Mouse (Mus musculus) mouse embryonic stem cell (cell line): ENCODE measurements around the gene Smarcd3.

ENCODE experiments used
- in situ Hi-C, 2 experiments: fragments of 300-500 bp; cut with MboI; formaldehyde crosslinking; loops; 1 replicate in 1 of 2; 3 replicates in 1 of 2; pipeline ENCODE4 v1.14.3; 2019 to 2020; ENCODE audit warnings: low sequenced_read_pairs in 2 of 2, low pct_unique_long_range_greater_than_20kb in 1 of 2, mixed read lengths in 1 of 2; ENCODE audit not compliant: unreplicated experiment in 1 of 2

Smarcd3 gene

DNA sequence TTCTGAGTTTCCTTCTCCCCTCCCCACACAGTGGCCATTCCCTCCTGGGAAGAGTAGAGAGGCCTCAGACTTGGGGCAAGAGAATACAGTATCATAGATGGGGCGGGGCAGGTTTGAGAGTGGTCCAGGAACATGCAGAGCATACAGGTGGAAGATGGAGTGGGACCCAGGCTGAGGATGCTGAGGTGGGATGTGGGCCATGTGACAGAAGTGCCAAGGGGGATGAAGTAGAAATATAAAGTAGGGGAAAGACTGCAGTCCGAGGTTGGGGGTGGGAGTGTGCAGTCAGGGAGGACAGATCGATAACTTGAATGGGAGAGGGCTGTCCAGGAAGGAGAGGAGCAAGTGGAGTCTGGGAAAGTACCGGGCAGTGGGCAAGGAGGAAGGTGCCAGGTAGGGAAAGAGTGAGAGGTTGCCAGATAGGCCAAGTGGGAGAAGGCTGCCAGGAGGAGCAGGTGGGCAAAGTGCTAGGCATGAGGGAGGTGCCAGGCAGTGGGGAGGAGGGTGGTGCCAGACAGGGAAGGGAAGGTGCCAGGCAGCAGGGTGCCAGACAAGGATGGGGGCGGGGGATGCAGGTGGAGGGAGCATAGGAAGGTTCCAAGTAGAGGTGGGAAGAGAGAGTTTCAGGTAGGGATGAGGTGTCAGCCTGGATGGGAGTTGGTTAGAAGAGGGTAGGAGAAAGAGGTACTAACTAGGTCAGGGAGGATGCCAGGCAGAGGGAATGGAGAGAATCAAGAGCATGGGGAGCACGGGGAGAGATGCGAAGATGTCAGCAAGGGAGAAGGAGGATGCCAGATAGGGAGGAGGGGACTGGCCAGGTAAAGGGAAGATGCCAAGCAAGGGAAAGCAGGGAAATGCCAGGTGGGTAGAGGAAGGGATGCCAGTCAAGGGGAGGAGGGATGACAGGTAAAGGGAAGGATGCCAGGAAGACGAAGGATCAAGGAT is 898 bp downstream of the Smarcd3 start:
- in situ Hi-C loops = no loop called here

DNA sequence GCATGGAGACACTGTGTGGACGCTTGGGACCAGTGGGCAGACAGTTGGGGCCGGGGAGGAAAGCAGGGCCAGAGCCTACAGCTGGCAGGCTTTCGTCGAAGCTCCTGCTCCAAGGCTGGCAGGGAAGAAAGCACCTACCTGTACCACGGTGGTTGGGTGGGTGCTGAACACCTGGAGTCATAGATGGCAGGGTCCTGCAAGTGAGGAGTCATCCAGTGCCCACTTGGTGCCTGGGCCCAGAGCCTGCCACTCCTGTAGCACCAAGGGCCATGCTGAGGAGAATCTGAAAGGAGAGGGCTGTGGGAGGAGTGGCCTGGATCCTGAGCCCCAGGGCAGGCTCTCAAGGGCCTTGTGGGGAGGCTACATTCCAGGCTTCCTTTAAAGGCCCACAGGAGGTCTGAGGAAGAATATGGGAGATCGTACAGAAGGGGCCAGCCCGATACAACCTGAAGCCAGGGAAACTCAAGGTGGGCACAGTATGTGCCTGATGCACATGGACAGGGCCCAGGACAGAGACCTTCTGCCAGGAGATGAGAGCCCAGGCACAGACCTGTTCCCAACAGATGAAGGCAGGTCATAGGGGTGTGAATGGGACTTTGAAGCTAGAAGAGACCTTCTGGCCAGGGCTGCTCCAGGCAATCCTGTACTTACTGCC is 1.7 kb downstream of the Smarcd3 start:
- in situ Hi-C loops = no loop called here

GRCm38 (mm10) chr5:24620626-24621025 is 3.6 kb downstream of the Smarcd3 start:
- in situ Hi-C loops = no loop called here

- in situ Hi-C loops = no loop called here
These were observed 4.1 kb downstream of the Smarcd3 start for GRCm38 (mm10) chr5:24620116-24620515.

DNA sequence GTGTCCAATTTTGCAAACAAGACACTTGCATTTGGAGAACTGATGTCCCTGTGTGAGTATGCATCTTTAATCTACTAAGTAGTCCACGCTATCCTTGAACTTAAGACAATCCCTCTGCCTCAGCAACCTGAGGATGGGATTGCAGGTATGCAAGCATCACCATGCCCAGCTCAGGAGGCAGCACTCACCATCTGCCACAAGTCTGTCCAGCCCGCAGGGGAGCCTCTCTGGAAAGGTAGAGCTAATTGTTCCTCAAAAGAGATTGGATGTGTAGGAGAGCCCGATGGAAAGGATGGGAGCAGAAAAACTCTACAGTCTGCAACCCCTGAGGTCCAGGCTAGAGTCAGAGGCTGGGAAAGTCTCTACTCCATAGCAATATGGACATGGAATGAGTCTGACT is 5.3 kb downstream of the Smarcd3 start:
- in situ Hi-C loops = no loop called here

GRCm38 (mm10) chr5:24615097-24615496 is 9.1 kb downstream of the Smarcd3 start:
- in situ Hi-C loops = no loop called here

GRCm38 (mm10) chr5:24612302-24612649 is 11.9 kb downstream of the Smarcd3 start:
- in situ Hi-C loops = no loop called here

GRCm38 (mm10) chr5:24611366-24612301 is 12.6 kb downstream of the Smarcd3 start:
- in situ Hi-C loops = no loop called here

GRCm38 (mm10) chr5:24609388-24609787 is 14.8 kb downstream of the Smarcd3 start:
- in situ Hi-C loops = no loop called here

- in situ Hi-C loops = no loop called here
These were observed 18.1 kb downstream of the Smarcd3 start for GRCm38 (mm10) chr5:24605980-24606665.

GRCm38 (mm10) chr5:24605321-24605979 is 18.8 kb downstream of the Smarcd3 start:
- in situ Hi-C loops = no loop called here

DNA sequence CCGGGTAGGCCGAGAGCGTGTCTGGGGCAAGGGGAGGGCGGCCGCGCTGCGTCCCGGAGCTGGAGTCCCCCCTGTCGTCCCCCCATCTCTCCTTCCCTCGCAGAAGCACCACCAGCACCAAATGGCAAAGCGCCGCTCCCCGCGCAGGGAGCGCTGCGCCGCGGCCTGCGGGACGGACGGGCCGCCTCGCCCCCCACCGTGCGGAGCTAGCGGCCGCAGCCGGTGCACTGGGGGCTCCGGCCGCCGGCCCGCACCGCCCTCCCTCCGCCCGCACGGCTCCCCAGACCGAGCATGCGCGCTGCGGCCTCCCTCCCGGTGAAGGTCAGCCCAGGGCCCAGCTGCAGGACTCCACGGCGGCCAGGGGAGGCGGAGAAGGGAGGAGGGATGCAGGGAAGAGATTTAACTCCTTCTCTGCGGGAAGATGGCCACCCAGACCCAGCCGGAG is 19.5 kb downstream of the Smarcd3 start:
- in situ Hi-C loops = no loop called here

DNA sequence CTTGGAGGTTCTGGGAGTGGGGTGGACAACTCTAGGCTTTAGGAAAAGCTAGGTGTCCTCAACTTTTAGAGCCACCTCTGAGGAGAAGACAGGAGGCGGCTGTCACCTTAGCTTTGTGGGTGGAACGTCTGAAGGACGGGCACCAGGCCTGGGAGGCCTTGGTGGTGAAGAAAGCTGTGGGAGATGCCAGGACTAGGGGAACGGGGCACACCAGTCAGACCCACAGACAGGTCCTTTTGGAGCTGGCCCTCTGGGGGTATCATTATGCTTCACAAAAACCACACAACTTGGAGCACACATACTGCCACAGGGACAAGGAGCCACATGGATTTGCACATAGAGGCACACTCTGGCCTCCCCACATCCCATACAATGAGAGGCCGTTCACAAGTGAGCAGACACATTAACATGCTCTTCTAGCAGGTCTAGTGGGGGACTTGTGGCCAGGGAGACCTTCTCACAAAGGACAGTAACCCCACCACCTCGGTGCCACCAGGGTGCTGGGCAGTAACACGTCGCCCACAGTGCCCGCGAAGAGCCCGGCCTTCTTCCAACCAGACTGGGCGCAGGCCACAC is 20.0 kb downstream of the Smarcd3 start:
- in situ Hi-C loops = no loop called here

DNA sequence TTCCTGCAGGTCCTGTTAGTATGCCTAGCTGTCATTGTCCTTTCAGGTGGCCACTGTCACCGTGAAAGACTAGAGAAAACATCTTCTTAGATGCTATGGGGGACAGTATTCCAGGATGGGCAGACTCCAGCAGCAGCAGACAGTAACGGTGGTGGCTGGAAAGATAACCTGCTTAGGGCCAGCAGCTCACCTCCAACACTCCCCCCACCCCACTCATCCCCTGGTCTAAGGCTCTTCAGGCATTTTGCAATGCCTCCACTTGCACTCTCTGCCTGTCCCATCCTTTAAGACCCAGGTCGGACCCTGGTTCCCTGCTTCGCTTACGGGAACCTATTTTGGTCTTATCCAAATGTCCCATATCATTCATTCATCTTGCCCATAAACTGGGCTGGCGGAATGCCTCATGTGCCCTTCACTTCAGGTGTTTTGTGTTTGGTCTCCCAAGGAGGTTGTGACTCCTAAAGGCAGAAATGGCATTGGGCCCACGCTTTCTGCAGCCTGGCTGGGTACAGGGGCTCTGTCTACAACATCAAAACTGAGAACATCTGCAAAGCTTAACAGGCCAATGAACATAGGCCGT is 20.7 kb downstream of the Smarcd3 start:
- in situ Hi-C loops = no loop called here

DNA sequence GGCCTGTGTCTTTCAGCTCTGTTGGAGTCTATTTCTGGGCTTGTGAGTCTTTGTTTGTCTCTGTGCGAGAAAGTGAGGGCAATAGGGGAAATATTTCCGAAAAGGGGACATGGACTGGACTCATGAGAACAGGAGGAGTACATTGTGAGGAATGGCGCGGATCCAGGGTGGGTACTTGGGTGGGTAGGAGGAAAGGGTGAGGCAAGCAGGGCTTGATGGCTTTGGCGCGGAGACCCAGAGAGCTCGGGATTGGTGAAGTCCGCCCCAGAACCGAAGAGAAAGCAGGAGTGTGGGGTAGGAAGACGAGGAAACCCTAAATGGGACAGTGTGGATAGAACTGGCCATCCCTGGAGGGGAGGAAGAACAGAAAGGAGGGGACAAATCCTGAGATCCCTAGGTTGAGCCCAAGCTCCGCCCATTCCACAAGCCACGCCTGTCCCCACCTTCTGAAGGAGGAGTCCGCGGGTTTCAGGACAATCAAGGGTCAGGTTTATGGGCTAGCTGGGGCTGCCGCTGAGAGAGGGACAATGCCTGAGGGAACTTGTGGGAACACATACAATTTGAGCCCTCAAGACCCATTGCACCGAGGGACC is 21.4 kb downstream of the Smarcd3 start:
- in situ Hi-C loops = no loop called here

- in situ Hi-C loops = no loop called here
These were observed 22.1 kb downstream of the Smarcd3 start for GRCm38 (mm10) chr5:24601911-24602750.
